9 mouse cellular contexts compared by ENCODE assay signal in the genomic region with DNA sequence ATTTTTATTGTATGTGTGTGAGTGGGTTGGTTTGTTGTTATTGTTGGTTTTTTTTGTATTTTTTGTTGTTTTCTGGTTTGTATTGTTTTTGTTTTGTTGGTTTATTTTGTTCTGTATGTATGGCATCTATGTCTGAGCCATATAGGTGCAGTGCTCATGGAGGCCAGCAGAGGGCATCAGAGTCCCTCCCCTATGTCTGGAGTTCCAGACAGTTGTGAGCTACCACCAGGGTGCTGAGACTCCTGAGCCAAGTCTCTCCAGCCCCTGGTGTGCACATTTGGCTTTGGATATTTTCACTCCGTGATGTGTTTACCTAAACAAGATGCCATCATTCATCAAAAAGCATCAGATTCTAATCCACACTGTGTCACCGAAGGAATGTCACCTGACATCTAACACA. TPM values are rescaled to one million over a fixed set of nuclear protein-coding genes. Genes with fewer than 3 reads are reported as not detected.
DNase-seq lines count a peak whose midpoint lies in the region; ATAC-seq and TF ChIP-seq lines count a peak whose summit lies in the region.
"Had no signal": no experiment of that assay in that cellular context is flagged by ENCODE, and none has a peak within 500 bp of the region (broad histone marks: within the 10 kb centered on the region; RNA-seq: fewer than 3 reads in every experiment).

No protein-coding gene starts in this region.

- no peaks in the 10 kb centered on the region for H3K4me1 ChIP-seq in heart, adult 2 months (ENCODE audit: control insufficient read depth, insufficient read depth, low read length)
- no peaks in the 10 kb centered on the region for H3K4me1 ChIP-seq in heart, embryonic 11.5 days (ENCODE audit: control insufficient read depth, insufficient read depth, low read length)
- no peaks in the 10 kb centered on the region for H3K4me1 ChIP-seq in liver, postnatal 0 days (ENCODE audit: insufficient read depth)
- H3K4me1 ChIP-seq: limb, embryonic 12.5 days had no signal

- no peak overlapping the region for H3K4me2 ChIP-seq in heart, embryonic 11.5 days
- no peak overlapping the region for H3K4me2 ChIP-seq in liver, postnatal 0 days (ENCODE audit: low read depth, low read length)
- H3K4me2 ChIP-seq: limb, embryonic 12.5 days had no signal

- no peaks in the 10 kb centered on the region for H3K9me3 ChIP-seq in heart, embryonic 11.5 days (replicated peaks; ENCODE audit: control insufficient read depth, low read length)
- H3K9me3 ChIP-seq in liver, postnatal 0 days (ENCODE audit: low read length): no peaks in the 10 kb centered on the region
- H3K9me3 ChIP-seq: limb, embryonic 12.5 days had no signal

- no peak overlapping the region for H3K27ac ChIP-seq in heart, adult 2 months
- no peak overlapping the region for H3K27ac ChIP-seq in heart, embryonic 11.5 days (ENCODE audit: low read depth, low read length)
- H3K27ac ChIP-seq in liver, postnatal 0 days (ENCODE audit: low read depth): no peak overlapping the region
- H3K27ac ChIP-seq: limb, embryonic 12.5 days had no signal

- no peaks in the 10 kb centered on the region for H3K79me2 ChIP-seq in heart, adult 2 months (replicated peaks; ENCODE audit: control insufficient read depth, insufficient read depth, low read length)

- ATAC-seq in heart, embryonic 11.5 days (replicated peaks; ENCODE audit: insufficient number of reproducible peaks, low FRiP score, low TSS enrichment): no peak
- no peak for ATAC-seq in liver, postnatal 0 days
- ATAC-seq in frontal cortex, adult (ENCODE audit: low TSS enrichment): no peak

- TF ChIP-seq POLR2A in heart, adult 2 months (IDR thresholded peaks at IDR 0.05; ENCODE audit: insufficient read depth, low read depth, low read length): no peak

- peak; percentile 70 for TF ChIP-seq CTCF in heart, adult 2 months (IDR thresholded peaks at IDR 0.05)
- TF ChIP-seq CTCF in liver, postnatal 0 days (IDR thresholded peaks at IDR 0.05; ENCODE audit: low read depth): peak; percentile 62

- no peaks in the 10 kb centered on the region for H3K36me3 ChIP-seq in heart, adult 2 months (ENCODE audit: control insufficient read depth, insufficient read depth, low read length)
- no peaks in the 10 kb centered on the region for H3K36me3 ChIP-seq in heart, embryonic 11.5 days (ENCODE audit: control insufficient read depth, insufficient read depth, low read length)
- H3K36me3 ChIP-seq in liver, postnatal 0 days (replicated peaks; ENCODE audit: insufficient read depth, low read length): no peaks in the 10 kb centered on the region
- H3K36me3 ChIP-seq: limb, embryonic 12.5 days had no signal

- WGBS in heart, adult 2 months: 92% methylated on average over 2 of the region's 2 CpGs
- WGBS in heart, embryonic 11.5 days (ENCODE audit: insufficient replicate concordance): 79% methylated on average over 2 of the region's 2 CpGs
- 76% methylated on average over 2 of the region's 2 CpGs for WGBS in liver, postnatal 0 days (ENCODE audit: insufficient replicate concordance)

- no peaks in the 10 kb centered on the region for H3K27me3 ChIP-seq in heart, adult 2 months (ENCODE audit: control insufficient read depth, insufficient read depth, low read length)
- no peaks in the 10 kb centered on the region for H3K27me3 ChIP-seq in heart, embryonic 11.5 days (ENCODE audit: control insufficient read depth, insufficient read depth, low read length)
- no peaks in the 10 kb centered on the region for H3K27me3 ChIP-seq in liver, postnatal 0 days (ENCODE audit: insufficient read depth, low read length)
- H3K27me3 ChIP-seq: limb, embryonic 12.5 days had no signal

- intact Hi-C loops in heart, adult 2 months (cut with DNase I): no loop called here

- DNase-seq in heart, adult 2 months: peak in 1 of 2 experiments; percentile 21
- DNase-seq in spleen, postnatal 4 days (ENCODE audit: low spot score in 2 of 2): peak; percentile 15 to 61
- no peak for DNase-seq in spleen, adult 12 weeks (ENCODE audit: low spot score)
- DNase-seq in cerebellum, adult 9-10 months: peak; percentile 26
- peak; percentile 28 for DNase-seq in liver, postnatal 0 days
- DNase-seq in layer of hippocampus, adult 9-10 months (ENCODE audit: low spot score): no peak

- H3K4me3 ChIP-seq in heart, adult 2 months: no peak overlapping the region
- no peak overlapping the region for H3K4me3 ChIP-seq in heart, embryonic 11.5 days (ENCODE audit: low read depth, low read length)
- H3K4me3 ChIP-seq in liver, postnatal 0 days (ENCODE audit: low read depth, low read length): no peak overlapping the region
- H3K4me3 ChIP-seq: limb, embryonic 12.5 days had no signal

- TF ChIP-seq EP300 in heart, adult 2 months (IDR thresholded peaks at IDR 0.05; ENCODE audit: insufficient read depth, low read depth, low read length): no peak
- TF ChIP-seq EP300 in liver, postnatal 0 days (IDR thresholded peaks at IDR 0.05; ENCODE audit: low read depth): no peak

- H3K9ac ChIP-seq in heart, adult 2 months (ENCODE audit: low read depth, low read length): no peak overlapping the region
- H3K9ac ChIP-seq in heart, embryonic 11.5 days (ENCODE audit: low read depth, low read length): no peak overlapping the region
- H3K9ac ChIP-seq in liver, postnatal 0 days (replicated peaks): no peak overlapping the region
- H3K9ac ChIP-seq: limb, embryonic 12.5 days had no signal

RNA-seq across cellular contexts. Expression of a gene that starts 59.2 kb away (rescaled TPM):
- 10 to 100 TPM; 76.1 to 99.6 TPM for total RNA-seq in heart, adult 2 months (2021)
- 57.3 and 108 TPM in 2 replicates for polyA plus RNA-seq in heart, adult 2 months (2012; rRNA removed)
- 24.8 and 27.4 TPM in 2 replicates for polyA plus RNA-seq in heart, embryonic 11.5 days (2014; fragmentation: Nextera tagmentation; extraction: Ambion mirVana)
- 42.4 and 42.7 TPM in 2 replicates for polyA plus RNA-seq in liver, postnatal 0 days (2015; fragmentation: Nextera tagmentation; extraction: Ambion mirVana)

Comparison
In these comparisons a context has a peak if more than half of its experiments do, and no peak if none do; other contexts are left out.
1. DNase-seq: peak in spleen, postnatal 4 days (2 of 2), cerebellum, adult 9-10 months (single experiment) and liver, postnatal 0 days (single experiment); none in spleen, adult 12 weeks (single experiment) and layer of hippocampus, adult 9-10 months (single experiment).